Mouse (Mus musculus) intestine, postnatal 0 days (tissue): Measurements from ENCODE around the gene Calhm3. TPM values are rescaled to one million over a fixed set of nuclear protein-coding genes. Genes with fewer than 3 reads are reported as not detected.
A peak's percentile ranks its signal among the peaks of the same experiment; 100 is the strongest.

Source experiments
- ATAC-seq: fragments of 200-750 bp; cut with Nextera tagmentation; 2 replicates; pipeline ENCODE4 v1.8.0; 2017; ENCODE audit warnings: mild to moderate bottlenecking, moderate TSS enrichment, moderate library complexity
- H3K27ac ChIP-seq: fragments of 300-500 bp; sonication (generic); 2 replicates; pipeline ENCODE4 v1.5.1; 2014; ENCODE audit warnings: mild to moderate bottlenecking, low read depth, low read length, moderate library complexity
- H3K27me3 ChIP-seq: fragments of 300-500 bp; sonication (generic); replicated peaks from 2 replicates; pipeline ENCODE4 v1.6.1; 2014; ENCODE audit warnings: low read length, mixed read lengths; ENCODE audit not compliant: control insufficient read depth, insufficient read depth
- H3K36me3 ChIP-seq: fragments of 300-500 bp; sonication (generic); 2 replicates; pipeline ENCODE4 v1.6.1; 2014; ENCODE audit warnings: mild to moderate bottlenecking, moderate library complexity; ENCODE audit not compliant: control insufficient read depth, insufficient read depth
- H3K4me1 ChIP-seq: fragments of 300-500 bp; sonication (generic); replicated peaks from 2 replicates; pipeline ENCODE4 v1.6.1; 2014; ENCODE audit warnings: antibody characterized with exemption, low read length, mixed read lengths; ENCODE audit not compliant: control insufficient read depth, insufficient read depth
- H3K4me2 ChIP-seq: fragments of 300-500 bp; sonication (generic); replicated peaks from 2 replicates; pipeline ENCODE4 v1.6.1; 2014; ENCODE audit warnings: low read depth, mild to moderate bottlenecking, moderate library complexity
- H3K4me3 ChIP-seq: fragments of 300-500 bp; sonication (generic); 2 replicates; pipeline ENCODE4 v1.5.1; 2014; ENCODE audit warnings: low read depth, low read length
- H3K9ac ChIP-seq: fragments of 300-500 bp; sonication (generic); 2 replicates; pipeline ENCODE4 v1.6.1; 2014; ENCODE audit warnings: mild to moderate bottlenecking, low read depth, low read length
- H3K9me3 ChIP-seq: fragments of 300-500 bp; sonication (generic); 2 replicates; pipeline ENCODE4 v1.6.1; 2016; ENCODE audit warnings: mixed run types; ENCODE audit not compliant: control insufficient read depth
- CTCF ChIP-seq: sonication (generic); IDR thresholded peaks from 2 replicates; pipeline ENCODE4 v1.5.1; 2016; ENCODE audit warnings: low read depth, mild to moderate bottlenecking, control low read depth, antibody characterized with exemption, moderate library complexity
- whole genome bisulfite sequencing: fragments of 180-500 bp; shearing (Covaris S2); extraction: QIAGEN DNeasy Blood & Tissue Kit; methylation state at CpG from one replicate; pipeline ENCODE4 v1.1.7; 2014; 5-methylcytosine and 5-hydroxymethylcytosine counted together
- polyA plus RNA-seq: library from polyadenylated mRNA; unstranded; fragments of >200 nt; fragmentation: Nextera tagmentation; extraction: Ambion mirVana; gene quantifications from 2 replicates; pipeline ENCODE4 v1.2.1, GENCODE M21; 2015

Calhm3 gene
- polyA plus RNA-seq, 1 experiment from 2014 or later: 0.95 TPM

DNA sequence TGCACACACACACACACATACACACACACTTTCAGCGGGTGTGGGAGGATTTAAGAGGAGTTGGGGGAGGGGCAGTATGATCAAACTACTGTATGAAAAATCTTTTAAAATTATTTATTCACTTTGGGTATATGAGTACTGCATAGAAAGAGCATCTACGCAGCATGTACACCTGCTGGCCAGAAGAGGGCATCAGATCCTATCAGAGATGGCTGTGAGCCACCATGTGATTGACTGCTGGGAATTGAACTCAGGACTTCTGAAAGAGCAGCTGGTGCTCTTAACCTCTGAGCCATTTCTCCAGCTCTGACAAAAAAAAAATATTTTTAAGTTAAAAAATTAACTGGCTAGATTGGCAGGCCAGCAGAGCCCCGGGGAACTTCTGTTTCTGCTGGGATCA is 17.0 kb upstream of the Calhm3 start:
- no peaks in the 10 kb centered on the region for H3K36me3 ChIP-seq
- WGBS: 58% methylated on average over 3 of the region's 3 CpGs
- H3K27ac ChIP-seq: no peak overlapping the region
- peaks cover 19% of the 10 kb centered on the region for H3K27me3 ChIP-seq
- no peaks in the 10 kb centered on the region for H3K9me3 ChIP-seq
- H3K9ac ChIP-seq: no peak overlapping the region
- H3K4me1 ChIP-seq: 0 out of 2 replicates have a peak, but pooled peaks cover 3% of the 10 kb centered on the region
- no peak overlapping the region for H3K4me2 ChIP-seq
- ATAC-seq: no peak
- no peak overlapping the region for H3K4me3 ChIP-seq
- TF ChIP-seq CTCF: peak; percentile 72

DNA sequence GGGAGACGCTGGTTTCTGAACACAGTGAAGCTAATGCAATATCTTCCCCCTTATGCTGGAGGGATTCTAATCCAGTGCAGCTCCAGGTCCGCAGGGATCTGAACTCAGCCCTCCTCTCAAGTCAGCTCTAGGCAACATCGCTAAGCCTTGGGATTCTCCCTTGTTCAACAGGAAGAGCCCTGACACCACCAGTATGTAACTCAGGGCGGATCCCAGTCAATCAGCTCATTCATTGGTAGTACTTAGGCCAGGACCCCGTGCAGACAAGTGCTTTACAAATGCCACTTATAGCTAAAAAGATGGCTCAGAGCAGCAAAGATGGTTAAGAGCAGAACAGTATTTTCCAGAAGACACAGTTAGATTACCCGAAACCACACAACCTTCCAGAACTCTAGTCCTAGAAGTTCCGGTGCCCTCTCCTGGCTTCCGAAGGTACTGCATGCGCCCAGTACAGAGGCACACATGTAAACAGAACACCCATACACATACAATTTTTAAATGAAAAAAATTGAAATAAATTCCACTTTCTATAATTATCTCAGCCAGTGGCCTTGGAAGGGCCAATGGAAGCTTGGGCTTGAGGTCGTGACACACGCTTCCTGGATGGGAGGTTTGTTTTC is 11.3 kb upstream of the Calhm3 start:
- no peak; the same call in 1 of the 2 replicates for ATAC-seq
- H3K36me3 ChIP-seq: no peaks in the 10 kb centered on the region
- H3K9ac ChIP-seq: no peak overlapping the region
- H3K4me3 ChIP-seq: peak overlapping the region; percentile 26; the same call in 1 of the 2 replicates
- H3K4me1 ChIP-seq: no peaks in the 10 kb centered on the region
- WGBS: 26% methylated on average over 11 of the region's 11 CpGs
- no peaks in the 10 kb centered on the region; the same call in 1 of the 2 replicates for H3K27me3 ChIP-seq
- H3K27ac ChIP-seq: no peak overlapping the region
- peak; percentile 87 for TF ChIP-seq CTCF
- H3K9me3 ChIP-seq: no peaks in the 10 kb centered on the region
- peak overlapping the region; percentile 63 for H3K4me2 ChIP-seq

- Histone ChIP-seq H3K27me3 (no peaks in the 10 kb centered on the region; the same call in 1 of the 2 replicates), H3K9ac (no peak overlapping the region), H3K4me1 (no peaks in the 10 kb centered on the region), H3K9me3 (no peaks in the 10 kb centered on the region), H3K4me3 (peak overlapping the region; percentile 26), H3K4me2 (peak overlapping the region; percentile 63), H3K36me3 (no peaks in the 10 kb centered on the region), H3K27ac (no peak overlapping the region)
- no peak for ATAC-seq
- 11% methylated on average over 13 of the region's 13 CpGs for WGBS
- TF ChIP-seq CTCF: peak; percentile 93
These were observed 10.7 kb upstream of the Calhm3 start for GRCm38 (mm10) chr19:47168223-47168622.

DNA sequence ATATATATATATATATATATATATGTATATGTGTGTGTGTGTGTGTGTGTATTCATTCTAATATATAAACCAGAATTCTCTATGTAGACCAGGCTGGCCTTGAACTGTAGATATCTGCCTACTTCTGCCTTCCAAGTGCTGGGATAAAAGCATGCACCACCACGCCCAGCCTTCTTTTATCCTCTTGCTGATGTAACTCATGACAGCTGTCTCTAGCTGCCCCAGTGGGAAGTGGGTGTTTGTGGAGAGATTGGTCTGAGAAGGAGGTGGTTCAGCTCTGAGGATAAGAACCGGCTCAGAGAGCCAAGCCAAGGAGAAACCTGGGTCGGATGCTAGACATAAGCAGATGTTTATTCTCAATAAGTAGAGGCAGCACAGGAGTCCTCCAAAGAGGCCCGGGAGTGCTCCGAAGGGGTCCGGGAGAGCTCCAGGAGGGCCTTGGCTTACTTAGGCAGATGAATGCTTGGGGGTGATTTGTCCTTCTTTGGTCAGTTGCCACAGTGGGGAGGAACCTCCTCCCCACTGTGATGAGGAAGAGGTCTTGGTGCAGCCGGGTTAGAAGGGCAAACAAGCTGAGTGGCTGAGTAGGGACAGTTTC is 10.2 kb upstream of the Calhm3 start:
- Histone ChIP-seq H3K9me3 (no peaks in the 10 kb centered on the region), H3K9ac (no peak overlapping the region), H3K4me1 (no peaks in the 10 kb centered on the region), H3K27ac (no peak overlapping the region), H3K4me3 (no peak overlapping the region), H3K36me3 (no peaks in the 10 kb centered on the region), H3K27me3 (no peaks in the 10 kb centered on the region; the same call in 1 of the 2 replicates), H3K4me2 (peak overlapping the region; percentile 63; the same call in 1 of the 2 replicates)
- ATAC-seq: 0 out of 2 replicates have a peak, but pooled peaks have one; percentile 25
- TF ChIP-seq CTCF: no peak
- 51% methylated on average over 7 of the region's 7 CpGs for whole genome bisulfite sequencing

DNA sequence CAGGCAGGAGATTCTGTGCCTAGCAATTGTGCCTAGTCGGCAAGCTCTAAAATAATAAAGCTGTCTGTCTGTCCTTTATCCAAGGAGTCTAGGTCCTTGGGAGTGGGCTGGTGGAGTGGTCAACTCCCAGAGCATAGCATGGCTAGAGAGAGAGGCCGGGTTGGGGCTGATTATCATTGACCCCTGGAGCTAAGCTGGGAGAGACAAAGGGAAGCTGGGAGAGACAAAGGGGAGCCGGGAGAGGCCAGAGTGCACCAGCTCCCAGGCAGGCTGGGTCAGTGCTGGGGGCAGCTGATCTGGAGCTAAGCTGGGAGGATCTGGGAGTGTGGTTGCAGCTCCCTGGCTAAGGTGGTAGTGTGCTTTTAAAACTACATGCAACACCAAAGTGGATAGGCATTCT is 9.2 kb upstream of the Calhm3 start:
- H3K4me1 ChIP-seq: no peaks in the 10 kb centered on the region
- 30% methylated on average over 3 of the region's 3 CpGs for WGBS
- H3K27ac ChIP-seq: no peak overlapping the region
- no peaks in the 10 kb centered on the region for H3K36me3 ChIP-seq
- H3K9ac ChIP-seq: no peak overlapping the region
- H3K4me3 ChIP-seq: no peak overlapping the region
- no peak overlapping the region for H3K4me2 ChIP-seq
- no peak for ATAC-seq
- no peaks in the 10 kb centered on the region for H3K9me3 ChIP-seq
- TF ChIP-seq CTCF: no peak
- no peaks in the 10 kb centered on the region; the same call in 1 of the 2 replicates for H3K27me3 ChIP-seq

DNA sequence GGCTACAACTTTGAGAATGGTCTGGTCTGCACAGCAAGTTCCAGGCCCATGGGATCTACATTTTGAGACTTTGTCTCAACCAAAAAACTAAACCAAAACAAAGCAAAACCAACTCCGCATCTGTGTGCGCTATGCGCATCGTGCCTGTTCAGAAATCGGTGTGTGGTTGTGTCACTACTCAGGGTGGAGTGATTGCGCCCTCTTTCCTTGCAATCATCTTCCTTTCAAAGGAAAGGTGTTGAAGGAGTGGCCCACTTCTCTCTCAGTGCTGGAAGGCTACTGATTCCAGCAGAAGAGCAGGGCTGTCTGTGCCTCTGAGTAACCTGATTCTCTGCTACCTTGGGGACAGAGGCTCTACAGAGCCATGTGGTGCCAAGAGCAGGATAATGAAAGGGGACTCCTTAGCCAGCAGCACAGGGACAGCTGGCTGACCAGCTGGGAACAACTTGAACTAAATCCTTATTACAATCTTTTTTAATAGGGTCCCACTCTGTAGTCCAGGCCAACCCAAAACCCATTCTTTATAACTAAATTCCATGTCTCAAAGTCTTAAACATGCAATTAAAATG is 5.7 kb upstream of the Calhm3 start:
- 91% methylated on average over 6 of the region's 6 CpGs for WGBS
- no peaks in the 10 kb centered on the region for H3K27me3 ChIP-seq
- ATAC-seq: no peak
- no peak overlapping the region for H3K27ac ChIP-seq
- TF ChIP-seq CTCF: no peak
- H3K4me2 ChIP-seq: no peak overlapping the region
- no peaks in the 10 kb centered on the region for H3K9me3 ChIP-seq
- no peaks in the 10 kb centered on the region for H3K36me3 ChIP-seq
- H3K9ac ChIP-seq: no peak overlapping the region
- H3K4me3 ChIP-seq: no peak overlapping the region
- H3K4me1 ChIP-seq: no peaks in the 10 kb centered on the region
